ENCODE assay signal across 8 mouse cellular contexts in genomic region chr8:120807719-120808118, GRCm38 (mm10).
DNase-seq lines count a peak whose midpoint lies in the region; ATAC-seq lines count a peak whose summit lies in the region.

No protein-coding gene starts in this region.

- intact Hi-C loops in left cerebral cortex, postnatal 25 days (cut with DNase I), result no loop called here

- H3K36me3 ChIP-seq in kidney, embryonic 16.5 days (ENCODE audit: insufficient read depth, low read length), result no peaks in the 10 kb centered on the region

- ATAC-seq in kidney, embryonic 16.5 days (ENCODE audit: low FRiP score, low TSS enrichment), result no peak

- H3K4me1 ChIP-seq in kidney, embryonic 16.5 days (ENCODE audit: insufficient read depth, low read length), result peaks cover 19% of the 10 kb centered on the region

- H3K9me3 ChIP-seq in kidney, embryonic 16.5 days (ENCODE audit: low read length), result no peaks in the 10 kb centered on the region

- H3K27ac ChIP-seq in kidney, embryonic 16.5 days (ENCODE audit: low read length), result no peak overlapping the region

- H3K4me3 ChIP-seq in kidney, embryonic 16.5 days (ENCODE audit: low read length), result no peak overlapping the region

- peak; percentile 52 for DNase-seq in kidney, adult 18-20 months
- peak; percentile 20 for DNase-seq in CD4-positive helper T cell, adult 2 months (ENCODE audit: low read depth, low spot score)
- peak; percentile 8 for DNase-seq in adipocyte (ENCODE audit: low spot score)
- DNase-seq in kidney, postnatal 36 days, result peak; percentile 42 to 63
- no peak for DNase-seq in ovary, postnatal 10 days (ENCODE audit: low spot score)
- DNase-seq in left cerebral cortex, postnatal 25 days (ENCODE audit: low spot score in 2 of 2), result no peak
- no peak for DNase-seq in urinary bladder, adult 2 months (ENCODE audit: low spot score)

- H3K9ac ChIP-seq in kidney, embryonic 16.5 days (replicated peaks; ENCODE audit: low read length), result no peak overlapping the region

- WGBS in kidney, embryonic 16.5 days, result 29% methylated on average over 6 of the region's 6 CpGs

- H3K4me2 ChIP-seq in kidney, embryonic 16.5 days (replicated peaks; ENCODE audit: low read depth, low read length), result no peak overlapping the region

- H3K27me3 ChIP-seq in kidney, embryonic 16.5 days (ENCODE audit: insufficient read depth, low read length), result no peaks in the 10 kb centered on the region

Comparison
In these comparisons a context has a peak if more than half of its experiments do, and no peak if none do; other contexts are left out.
1. DNase-seq: peak in kidney, adult 18-20 months (single experiment), CD4-positive helper T cell, adult 2 months (single experiment), adipocyte (single experiment) and kidney, postnatal 36 days (2 of 2); none in ovary, postnatal 10 days (single experiment), left cerebral cortex, postnatal 25 days (0 of 2) and urinary bladder, adult 2 months (single experiment).